Mouse (Mus musculus): ENCODE results near the gene Prune2. TPM values are rescaled to one million over a fixed set of nuclear protein-coding genes. Genes with fewer than 3 reads are reported as not detected.

The Prune2 gene
- 1 to 10 TPM; 4.7 to 6.7 TPM for total RNA-seq (2021)
- long read RNA-seq, experiment 1, partial matches to known transcripts, result 0 of 3 reads
- long read RNA-seq, experiment 1, other reads (novel, unspliced or antisense), result 3 of 3 reads
- long read RNA-seq, experiment 2, partial matches to known transcripts, result 0 of 3 reads
- long read RNA-seq, experiment 2, other reads (novel, unspliced or antisense), result 3 of 3 reads

- intact Hi-C loops (cut with DNase I), result no loop called here
- DNase-seq, result peak; percentile 14 to 23
These were observed at the start of gene Prune2 for GRCm38 (mm10) chr19:16955613-16956271. Gene Prune2, plus strand, starts transcription at chr19:16956118.

DNA sequence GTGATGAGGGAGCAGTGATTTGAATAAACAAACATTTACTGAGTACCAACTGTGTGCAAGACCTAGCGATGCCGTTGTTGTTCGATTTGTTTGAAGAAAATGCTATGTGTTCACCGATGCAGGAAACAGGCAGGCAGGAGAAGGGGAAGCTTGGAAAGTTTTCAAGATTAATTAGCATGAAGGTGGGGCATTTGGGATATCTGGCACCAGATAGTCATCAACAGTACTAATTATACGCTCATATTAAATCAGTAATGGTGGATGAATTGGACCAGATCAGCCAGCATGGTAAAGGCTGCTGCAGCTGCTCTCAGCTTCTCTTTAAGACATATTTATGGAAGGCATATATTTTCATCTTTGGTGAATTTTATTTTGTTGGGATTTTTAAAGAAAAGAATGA lies 44.4 kb upstream of the Prune2 start:
- intact Hi-C loops (cut with DNase I), result no loop called here
- no peak for DNase-seq

GRCm38 (mm10) chr19:16924516-16924915 lies 31.4 kb upstream of the Prune2 start:
- no peak for DNase-seq
- intact Hi-C loops (cut with DNase I), result no loop called here

DNA sequence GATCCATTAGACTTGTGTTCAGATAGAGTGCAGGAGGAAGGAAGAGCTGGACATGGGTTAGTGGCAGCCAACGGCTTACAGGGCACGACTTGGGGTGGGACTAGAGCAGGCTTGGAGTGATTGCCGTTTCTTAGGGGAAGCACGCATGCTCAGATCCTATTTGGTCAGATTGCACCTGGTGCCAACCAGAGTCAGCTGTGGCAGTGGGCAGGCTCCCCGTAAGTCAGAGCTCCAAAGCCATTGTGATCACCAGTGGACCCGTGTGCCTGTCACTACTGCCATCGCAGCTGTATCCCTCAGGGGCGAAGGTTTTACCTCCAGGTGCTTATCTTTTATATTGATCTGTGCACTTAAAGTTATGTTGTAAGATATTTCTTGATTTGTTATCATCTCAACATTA lies 21.3 kb upstream of the Prune2 start:
- no peak for DNase-seq
- intact Hi-C loops (cut with DNase I), result no loop called here

DNA sequence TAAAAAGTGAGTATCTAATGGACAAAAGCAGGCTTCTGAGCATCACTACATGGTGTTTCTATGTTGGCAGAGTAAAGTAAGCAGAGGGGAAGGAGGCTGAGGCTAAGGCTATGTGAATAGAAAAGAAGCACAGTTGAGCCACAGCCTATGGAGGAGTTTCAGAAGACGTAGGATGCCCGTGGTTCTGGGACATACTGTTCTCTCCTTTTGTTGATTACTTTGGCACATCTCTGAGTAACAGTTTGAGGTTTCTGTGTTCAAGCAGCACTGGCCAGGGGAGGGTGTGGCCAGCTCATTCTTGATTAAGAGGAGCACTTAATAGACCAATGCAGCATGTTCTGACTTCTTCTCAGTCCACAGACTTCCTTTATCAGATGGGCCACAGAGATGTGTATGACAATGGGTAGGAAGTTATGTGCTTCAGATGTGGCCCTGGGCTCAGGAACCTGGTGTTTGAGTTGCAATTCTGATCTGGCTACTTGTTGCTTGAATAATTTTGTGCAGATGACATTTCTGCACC lies 7.1 kb upstream of the Prune2 start:
- no peak for DNase-seq
- intact Hi-C loops (cut with DNase I), result no loop called here

DNA sequence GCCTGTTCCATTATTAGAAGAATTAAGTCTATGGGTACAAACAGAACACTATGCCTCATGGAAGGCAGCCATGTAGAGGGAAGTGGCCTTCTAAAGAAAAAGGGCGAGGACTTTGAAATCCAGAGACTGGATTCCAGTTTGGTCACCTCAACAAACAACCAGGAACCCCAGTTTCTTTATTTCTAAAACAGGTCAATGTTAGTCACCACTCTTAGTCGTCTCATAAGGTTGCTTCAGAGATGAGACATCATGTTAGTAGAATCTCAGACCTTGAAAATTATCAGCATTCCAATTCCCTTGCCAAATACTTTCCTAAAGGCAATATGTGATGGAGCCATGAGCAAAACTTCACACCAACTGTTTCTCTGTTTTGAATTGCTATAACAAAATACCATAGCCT lies 6.6 kb upstream of the Prune2 start:
- DNase-seq, result no peak
- intact Hi-C loops (cut with DNase I), result no loop called here

- DNase-seq, result no peak
- intact Hi-C loops (cut with DNase I), result no loop called here
These were observed 5.9 kb upstream of the Prune2 start for GRCm38 (mm10) chr19:16950051-16950450.

DNA sequence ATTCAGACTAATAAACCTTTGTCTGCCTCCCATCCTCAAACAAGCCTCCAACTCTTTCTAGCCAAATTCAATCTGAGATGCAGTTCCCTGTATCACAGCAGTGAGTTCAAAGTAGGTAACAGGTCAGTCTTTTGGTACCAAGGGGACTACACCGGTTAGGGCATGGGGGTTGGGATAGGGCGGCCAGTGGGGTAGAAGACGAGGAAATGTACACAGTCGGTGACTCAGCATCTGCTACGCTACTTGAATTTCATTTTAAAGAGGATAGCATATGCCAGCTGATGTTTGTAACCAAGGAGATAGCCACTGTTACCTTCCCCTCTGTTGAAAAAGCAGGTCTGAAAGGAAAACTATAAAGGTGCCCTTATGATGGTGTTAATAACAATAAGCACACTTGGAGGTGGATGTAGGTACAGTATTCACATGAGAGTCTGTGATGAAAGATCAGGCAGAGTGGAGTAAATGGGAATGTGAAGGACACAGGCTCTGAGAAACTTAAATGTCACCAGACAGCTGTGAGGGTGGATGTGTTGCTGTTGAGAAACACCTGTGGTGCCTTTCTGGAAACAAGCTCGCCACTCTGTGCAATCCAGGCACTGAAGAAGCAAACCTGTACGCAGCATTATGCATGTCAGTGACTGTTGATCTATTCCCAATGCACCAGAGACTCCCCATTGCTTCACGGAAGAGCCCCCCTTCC lies 5.1 kb upstream of the Prune2 start:
- DNase-seq, result no peak
- intact Hi-C loops (cut with DNase I), result no loop called here

GRCm38 (mm10) chr19:16954736-16955135 lies 1.2 kb upstream of the Prune2 start:
- intact Hi-C loops (cut with DNase I), result no loop called here
- no peak for DNase-seq

DNA sequence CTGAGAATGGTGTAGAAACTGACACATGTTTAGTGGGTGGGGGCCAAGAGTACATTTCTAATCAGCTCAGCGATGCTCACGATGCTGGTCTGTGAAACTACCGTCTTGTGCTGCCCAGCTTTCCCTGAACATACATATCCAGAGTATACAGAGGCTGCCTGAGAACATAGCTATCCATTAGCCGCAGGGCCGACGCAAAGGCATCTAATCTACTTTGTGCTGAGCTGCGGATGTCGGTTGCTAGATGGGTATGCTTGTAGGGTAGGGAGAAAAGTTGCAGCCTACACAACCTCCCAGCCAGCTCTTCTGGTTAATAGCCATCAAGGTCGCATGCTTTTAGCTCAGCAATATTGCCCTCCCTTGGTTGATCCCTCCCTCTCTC lies 696 bp upstream of the Prune2 start:
- intact Hi-C loops (cut with DNase I), result no loop called here

GRCm38 (mm10) chr19:16956319-16956718 lies 401 bp downstream of the Prune2 start:
- intact Hi-C loops (cut with DNase I), result no loop called here
- no peak for DNase-seq

More for the DNA sequence above, 696 bp upstream of the Prune2 start:
- DNase-seq, result no peak

GRCm38 (mm10) chr19:16959051-16959450 lies 3.1 kb downstream of the Prune2 start:
- no peak for DNase-seq
- intact Hi-C loops (cut with DNase I), result no loop called here

- intact Hi-C loops (cut with DNase I), result no loop called here
- no peak for DNase-seq
These were observed 3.6 kb downstream of the Prune2 start for GRCm38 (mm10) chr19:16959551-16959950.

DNA sequence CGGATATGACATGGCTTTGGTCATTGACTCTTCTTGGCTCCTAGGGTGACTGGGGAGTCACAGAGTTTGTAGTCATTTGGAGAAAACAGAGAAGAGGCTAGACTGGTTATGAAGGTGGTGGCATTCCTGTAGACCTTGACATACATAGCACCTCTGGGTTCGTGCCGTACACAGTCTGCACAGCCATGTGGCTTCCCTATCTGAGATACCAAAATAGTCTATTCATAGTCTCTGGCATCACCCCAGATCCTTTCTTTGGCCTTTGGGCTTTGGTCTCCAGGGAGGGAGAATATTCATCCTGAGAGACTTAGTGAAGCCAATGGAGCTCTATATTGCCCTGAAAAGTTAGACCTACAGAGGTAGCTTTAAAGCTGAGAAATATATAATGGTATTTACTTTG lies 5.1 kb downstream of the Prune2 start:
- DNase-seq, result no peak
- intact Hi-C loops (cut with DNase I), result no loop called here

DNA sequence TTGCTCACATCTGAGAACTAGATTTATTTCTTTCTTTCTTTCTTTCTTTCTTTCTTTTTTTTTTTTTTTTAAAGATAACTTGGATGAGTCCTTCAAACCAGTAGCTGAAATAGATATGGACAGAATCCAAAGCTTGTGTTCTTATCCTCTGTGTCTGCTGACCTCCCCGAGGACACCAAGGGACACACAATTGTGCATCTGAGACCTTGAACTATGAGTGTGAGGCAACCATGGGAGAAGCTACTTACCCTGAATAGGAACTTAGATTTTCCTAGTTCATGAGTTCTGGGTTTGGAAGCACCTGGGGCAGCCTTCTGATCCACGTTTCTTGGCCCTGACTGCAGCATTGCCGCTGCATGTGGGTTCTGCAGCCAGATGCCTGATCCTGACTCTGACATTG lies 7.3 kb downstream of the Prune2 start:
- no peak for DNase-seq
- intact Hi-C loops (cut with DNase I), result no loop called here

DNA sequence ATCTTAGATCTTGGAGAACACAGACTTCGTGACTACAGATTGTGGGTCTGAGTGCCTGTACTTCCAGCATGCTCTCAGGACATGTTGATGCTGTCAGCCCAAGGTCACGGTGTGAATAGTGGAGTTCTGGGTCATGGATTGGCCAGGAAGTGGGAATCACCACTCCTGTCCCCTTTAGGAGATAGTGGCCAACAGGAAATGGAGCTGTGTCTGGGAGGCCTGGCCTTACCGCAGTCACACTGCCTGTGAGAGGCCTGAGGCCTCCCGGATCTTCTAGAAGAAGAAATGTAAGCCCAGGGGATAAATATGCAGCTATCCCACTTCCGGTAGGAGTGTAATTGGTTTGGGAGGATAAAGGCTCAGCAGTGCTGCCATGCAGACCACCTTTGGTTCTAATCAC lies 12.8 kb downstream of the Prune2 start:
- intact Hi-C loops (cut with DNase I), result no loop called here

GRCm38 (mm10) chr19:16970612-16971011 lies 14.7 kb downstream of the Prune2 start:
- intact Hi-C loops (cut with DNase I), result no loop called here
- DNase-seq, result no peak

More for the DNA sequence above, 12.8 kb downstream of the Prune2 start:
- DNase-seq, result no peak

- no peak for DNase-seq
- intact Hi-C loops (cut with DNase I), result no loop called here
These were observed 23.0 kb downstream of the Prune2 start for GRCm38 (mm10) chr19:16978910-16979309.

- intact Hi-C loops (cut with DNase I), result loop anchor here (5.0 kb wide), 1 partner anchor 179 kb away; no protein-coding TSS in a partner anchor
- no peak for DNase-seq
These were observed 25.8 kb downstream of the Prune2 start for GRCm38 (mm10) chr19:16981743-16982142.

DNA sequence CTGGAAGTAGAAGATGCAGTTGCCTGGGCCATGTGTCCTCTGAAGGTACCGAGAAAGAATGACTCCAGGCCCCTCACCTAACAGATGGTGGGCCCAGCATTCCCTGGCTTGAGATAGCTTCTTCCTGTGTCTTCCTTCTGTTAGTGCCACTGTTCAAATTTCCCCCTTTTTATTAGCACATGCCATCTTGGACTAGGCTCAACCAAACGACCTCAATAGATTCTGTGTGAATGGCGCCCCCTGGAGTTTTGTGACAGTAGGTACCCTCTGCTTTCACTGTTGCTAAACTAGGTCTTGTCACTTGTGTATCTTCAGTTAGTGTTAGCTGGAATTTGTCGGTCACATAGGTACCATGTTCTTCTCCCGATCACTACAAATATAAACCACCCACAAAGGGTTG lies 29.0 kb downstream of the Prune2 start:
- intact Hi-C loops (cut with DNase I), result loop anchor here (5.0 kb wide), 1 partner anchor 183 kb away; no protein-coding TSS in a partner anchor
- peak in 1 of 2 experiments; percentile 6 for DNase-seq

- intact Hi-C loops (cut with DNase I), result no loop called here
- no peak for DNase-seq
These were observed 32.1 kb downstream of the Prune2 start for GRCm38 (mm10) chr19:16987984-16988383.

- no peak for DNase-seq
- intact Hi-C loops (cut with DNase I), result no loop called here
These were observed 36.2 kb downstream of the Prune2 start for GRCm38 (mm10) chr19:16992151-16992550.

All from gastrocnemius, postnatal 36 days (tissue).